Mouse (Mus musculus): ENCODE measurements around the gene Ptges3. TPM values are rescaled to one million over a fixed set of nuclear protein-coding genes. Genes with fewer than 3 reads are reported as not detected.

The Ptges3 gene
- total RNA-seq, 1 experiment: 240 TPM

- H3K27ac ChIP-seq (ENCODE audit: insufficient read depth, low read depth, low read length, poor library complexity, severe bottlenecking): no peak overlapping the region
- peaks cover 0 to 8% of the 10 kb centered on the region in 2 experiments; a peak in 1 of 4 replicates for H3K4me1 ChIP-seq (ENCODE audit: control insufficient read depth in 2 of 2, insufficient read depth in 2 of 2, low read length in 2 of 2, poor library complexity in 1 of 2)
- DNase-seq (ENCODE audit: low read depth, low spot score): peak; percentile 98
Observed at GRCm38 (mm10) chr10:128090651-128091563, 32.2 kb downstream of the Ptges3 start.

GRCm38 (mm10) chr10:128091564-128092505 lies 33.1 kb downstream of the Ptges3 start, which contains the start of gene Baz2a:
Gene Baz2a (plus strand): TSS chr10:128091577.
- in situ Hi-C loops (cut with MboI; ENCODE audit: low sequenced_read_pairs in 2 of 2, unreplicated experiment in 2 of 2): loop anchor here in 1 of 2 experiments (10.0 kb wide), 1 partner anchor 93 kb away; the partner anchor contains the start of gene Rbms2
- Histone ChIP-seq H3K4me1 (ENCODE audit: control insufficient read depth in 2 of 2, insufficient read depth in 2 of 2, low read length in 2 of 2, poor library complexity in 1 of 2) (peaks cover 0 to 8% of the 10 kb centered on the region in 2 experiments; a peak in 1 of 4 replicates), H3K27ac (ENCODE audit: insufficient read depth, low read depth, low read length, poor library complexity, severe bottlenecking) (peak within 1 kb of the TSS; percentile 82; the same call in 1 of the 2 replicates)

More at GRCm38 (mm10) chr10:128090651-128091563, 32.2 kb downstream of the Ptges3 start:
- H3K36me3 ChIP-seq (ENCODE audit: control insufficient read depth, insufficient read depth, low read length, poor library complexity, severe bottlenecking): peaks cover 31% of the 10 kb centered on the region
- peak overlapping the region; percentile 51 for H3K9ac ChIP-seq (ENCODE audit: insufficient read depth, low read depth, low read length, poor library complexity, severe bottlenecking)
- no peaks in the 10 kb centered on the region for H3K9me3 ChIP-seq (ENCODE audit: control insufficient read depth, insufficient read depth, low read depth, low read length)
- H3K4me3 ChIP-seq (ENCODE audit: insufficient read depth in 1 of 2, low read depth in 1 of 2, low read length in 2 of 2, poor library complexity in 1 of 2, severe bottlenecking in 1 of 2): peak overlapping the region in 1 of 2 experiments; percentile 43; a peak in 3 of 4 replicates
- in situ Hi-C loops (cut with MboI; ENCODE audit: low sequenced_read_pairs in 2 of 2, unreplicated experiment in 2 of 2): loop anchor here in 1 of 2 experiments (10.0 kb wide), 1 partner anchor 94 kb away; the partner anchor contains the start of gene Rbms2
- TF ChIP-seq ZNF384 (IDR thresholded peaks at IDR 0.05; ENCODE audit: low read depth, low read length): no peak
- peak; percentile 36; the same call in 1 of the 2 replicates for TF ChIP-seq ZC3H11A (IDR thresholded peaks at IDR 0.05; ENCODE audit: borderline replicate concordance, low read depth, low read length)
- TF ChIP-seq MAFK (IDR thresholded peaks at IDR 0.05; ENCODE audit: insufficient read depth, low read depth, low read length): no peak
- TF ChIP-seq CHD2 (IDR thresholded peaks at IDR 0.05; ENCODE audit: low read depth, low read length): no peak
- peak; percentile 51; the same call in 1 of the 2 replicates for TF ChIP-seq HCFC1 (IDR thresholded peaks at IDR 0.05; ENCODE audit: borderline replicate concordance, insufficient read depth, low read length)

GRCm38 (mm10) chr10:128092506-128093495 lies 34.0 kb downstream of the Ptges3 start:
- peaks cover 0 to 8% of the 10 kb centered on the region in 2 experiments; a peak in 1 of 4 replicates for H3K4me1 ChIP-seq (ENCODE audit: control insufficient read depth in 2 of 2, insufficient read depth in 2 of 2, low read length in 2 of 2, poor library complexity in 1 of 2)

More at GRCm38 (mm10) chr10:128091564-128092505, 33.1 kb downstream of the Ptges3 start, which contains the start of gene Baz2a:
- H3K9me3 ChIP-seq (ENCODE audit: control insufficient read depth, insufficient read depth, low read depth, low read length): no peaks in the 10 kb centered on the region
- peak within 1 kb of the TSS; percentile 84 for H3K9ac ChIP-seq (ENCODE audit: insufficient read depth, low read depth, low read length, poor library complexity, severe bottlenecking)
- peak within 1 kb of the TSS; percentile 84 to 88 for H3K4me3 ChIP-seq (ENCODE audit: insufficient read depth in 1 of 2, low read depth in 1 of 2, low read length in 2 of 2, poor library complexity in 1 of 2, severe bottlenecking in 1 of 2)
- TF ChIP-seq HCFC1 (IDR thresholded peaks at IDR 0.05; ENCODE audit: borderline replicate concordance, insufficient read depth, low read length) (no peak), CHD2 (IDR thresholded peaks at IDR 0.05; ENCODE audit: low read depth, low read length) (no peak), ZC3H11A (IDR thresholded peaks at IDR 0.05; ENCODE audit: borderline replicate concordance, low read depth, low read length) (no peak), MAFK (IDR thresholded peaks at IDR 0.05; ENCODE audit: insufficient read depth, low read depth, low read length) (no peak), ZNF384 (IDR thresholded peaks at IDR 0.05; ENCODE audit: low read depth, low read length) (no peak)
- H3K36me3 ChIP-seq (ENCODE audit: control insufficient read depth, insufficient read depth, low read length, poor library complexity, severe bottlenecking): peaks cover 23% of the 10 kb centered on the region
- DNase-seq (ENCODE audit: low read depth, low spot score): no peak

More at GRCm38 (mm10) chr10:128092506-128093495, 34.0 kb downstream of the Ptges3 start:
- TF ChIP-seq ZNF384 (IDR thresholded peaks at IDR 0.05; ENCODE audit: low read depth, low read length): no peak
- 0 out of 2 replicates have a peak, but pooled peaks have one; percentile 57 for TF ChIP-seq HCFC1 (IDR thresholded peaks at IDR 0.05; ENCODE audit: borderline replicate concordance, insufficient read depth, low read length)
- Histone ChIP-seq H3K36me3 (ENCODE audit: control insufficient read depth, insufficient read depth, low read length, poor library complexity, severe bottlenecking) (peaks cover 19% of the 10 kb centered on the region), H3K4me3 (ENCODE audit: insufficient read depth in 1 of 2, low read depth in 1 of 2, low read length in 2 of 2, poor library complexity in 1 of 2, severe bottlenecking in 1 of 2) (peak overlapping the region; percentile 84 to 88), H3K9me3 (ENCODE audit: control insufficient read depth, insufficient read depth, low read depth, low read length) (no peaks in the 10 kb centered on the region), H3K27ac (ENCODE audit: insufficient read depth, low read depth, low read length, poor library complexity, severe bottlenecking) (peak overlapping the region; percentile 82), H3K9ac (ENCODE audit: insufficient read depth, low read depth, low read length, poor library complexity, severe bottlenecking) (peak overlapping the region; percentile 84)
- DNase-seq (ENCODE audit: low read depth, low spot score): peak; percentile 69
- in situ Hi-C loops (cut with MboI; ENCODE audit: low sequenced_read_pairs in 2 of 2, unreplicated experiment in 2 of 2): loop anchor here in 1 of 2 experiments (10.0 kb wide), 1 partner anchor 92 kb away; the partner anchor contains the start of gene Rbms2
